Mouse (Mus musculus) myocyte (in vitro differentiated cells): ENCODE measurements at regions not wholly inside any gene's neighbourhood (a gene's known extent, or its start where the extent isn't known, plus 50 kb on each side); places are given as distances from the start of the nearest gene placed in this dataset.

ENCODE experiments used
- CEBPB ChIP-seq: IDR thresholded peaks from 2 replicates; pipeline ENCODE4 v1.6.1; 2011; ENCODE audit warnings: mild to moderate bottlenecking, moderate library complexity; ENCODE audit not compliant: poor library complexity, insufficient read depth, severe bottlenecking
- MAX ChIP-seq: IDR thresholded peaks from one replicate; pipeline ENCODE4 v1.6.1; 2011; ENCODE audit warnings: low read depth, mild to moderate bottlenecking, control low read depth
- MYOD1 ChIP-seq, 3 experiments: IDR thresholded peaks; one replicate each; pipeline ENCODE4 v1.6.1; 2011; ENCODE audit warnings: control low read depth in 2 of 3, low read depth in 2 of 3, mild to moderate bottlenecking in 2 of 3, moderate library complexity in 1 of 3; ENCODE audit not compliant: insufficient read length in 2 of 3, control insufficient read depth in 1 of 3
- POLR2A ChIP-seq: IDR thresholded peaks from one replicate; pipeline ENCODE4 v1.6.1; 2011; ENCODE audit warnings: low read depth, mild to moderate bottlenecking, control low read depth, moderate library complexity; ENCODE audit not compliant: insufficient read length
- SRF ChIP-seq: IDR thresholded peaks from one replicate; pipeline ENCODE4 v1.6.1; 2011; ENCODE audit warnings: low read depth; ENCODE audit not compliant: control insufficient read depth, insufficient read length
- USF1 ChIP-seq: IDR thresholded peaks from one replicate; pipeline ENCODE4 v1.6.1; 2011; ENCODE audit warnings: low read depth, mild to moderate bottlenecking, control low read depth, moderate library complexity

GRCm38 (mm10) chr12:79936698-79937097, 176.1 kb downstream of the Zfp36l1 start:
- no peak for TF ChIP-seq POLR2A
- no peak for TF ChIP-seq SRF
- no peak for TF ChIP-seq USF1
- no peak for TF ChIP-seq MAX
- no peak for TF ChIP-seq CEBPB
- TF ChIP-seq MYOD1 (IDR thresholded peaks at IDR 0.05; ENCODE audit: control insufficient read depth in 1 of 3, insufficient read length in 2 of 3, low read depth in 2 of 3): no peak
